In genomic region chr11:87578963-87579601, GRCm38 (mm10) we compare ENCODE assay signal across 1 mouse cellular context.
TF ChIP-seq lines count a peak whose summit lies in the region.

No protein-coding gene starts in this region.

TF ChIP-seq in CH12.LX, 34 proteins besides CTCF, POLR2A, EP300 and RAD21:
- TF ChIP-seq GABPA (IDR thresholded peaks at IDR 0.05; ENCODE audit: insufficient replicate concordance, low read depth, low read length), result no peak
- no peak for TF ChIP-seq SMC3 (IDR thresholded peaks at IDR 0.05; ENCODE audit: low read depth, low read length)
- no peak for TF ChIP-seq ZNF384 (IDR thresholded peaks at IDR 0.05; ENCODE audit: low read depth, low read length)
- no peak for TF ChIP-seq IRF4 (IDR thresholded peaks at IDR 0.05; ENCODE audit: low read depth, low read length)
- no peak for TF ChIP-seq POLR2AphosphoS2 (IDR thresholded peaks at IDR 0.05; ENCODE audit: low read depth, low read length)
- TF ChIP-seq JUN (IDR thresholded peaks at IDR 0.05; ENCODE audit: insufficient read depth, low read depth, low read length), result no peak
